Mouse (Mus musculus): ENCODE results near the gene Adam1b.
A peak's percentile ranks its signal among the peaks of the same experiment; 100 is the strongest.

DNA sequence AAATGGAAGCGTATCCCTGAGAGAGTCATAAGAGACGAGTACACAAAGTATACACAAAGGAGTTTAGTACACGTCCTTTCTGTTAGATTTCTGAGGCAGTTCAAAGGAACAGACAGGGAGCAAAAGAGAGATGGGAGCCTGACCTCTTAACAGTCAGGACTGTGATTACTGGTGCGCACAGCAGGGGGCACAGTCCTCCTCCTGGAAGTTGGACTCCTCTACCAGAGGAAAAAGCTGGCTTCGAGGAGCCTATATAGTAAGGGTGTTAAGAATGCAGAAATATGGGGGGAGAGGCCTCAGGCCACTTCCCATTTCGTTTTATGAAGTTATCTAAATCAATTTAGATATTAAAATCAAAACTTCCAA, 43.3 kb upstream of the Adam1b start:
- TF ChIP-seq POLR2A (IDR thresholded peaks at IDR 0.05; ENCODE audit: extremely low read depth, insufficient read depth, low read length) (no peak), CTCF (IDR thresholded peaks at IDR 0.05; ENCODE audit: extremely low read depth, insufficient read depth, low read length) (peak; percentile 56)
